Mouse (Mus musculus) forebrain, embryonic 13.5 days (tissue): ENCODE results near the gene Hs3st3b1. TPM values are rescaled to one million over a fixed set of nuclear protein-coding genes. Genes with fewer than 3 reads are reported as not detected.

Experiments
- ATAC-seq: fragments of 200-750 bp; cut with Nextera tagmentation; 2 replicates; pipeline ENCODE4 v1.8.0; 2017
- H3K27ac ChIP-seq: fragments of 300-500 bp; sonication (generic); 2 replicates; pipeline ENCODE4 v1.5.1; 2015; ENCODE audit warnings: inconsistent platforms, mild to moderate bottlenecking, moderate library complexity
- H3K27me3 ChIP-seq: fragments of 300-500 bp; sonication (generic); 2 replicates; pipeline ENCODE4 v1.6.1; 2015; ENCODE audit warnings: mild to moderate bottlenecking, inconsistent platforms
- H3K36me3 ChIP-seq: fragments of 300-500 bp; sonication (generic); 2 replicates; pipeline ENCODE4 v1.6.1; 2015; ENCODE audit warnings: mild to moderate bottlenecking, inconsistent platforms; ENCODE audit not compliant: poor library complexity, severe bottlenecking
- H3K4me1 ChIP-seq: fragments of 300-500 bp; sonication (generic); 2 replicates; pipeline ENCODE4 v1.6.1; 2015; ENCODE audit warnings: inconsistent platforms
- H3K4me2 ChIP-seq: fragments of 300-500 bp; sonication (generic); 2 replicates; pipeline ENCODE4 v1.6.1; 2015; ENCODE audit warnings: inconsistent platforms, mild to moderate bottlenecking, moderate library complexity
- H3K4me3 ChIP-seq: fragments of 300-500 bp; sonication (generic); 2 replicates; pipeline ENCODE4 v1.5.1; 2015; ENCODE audit warnings: mild to moderate bottlenecking, inconsistent platforms
- H3K9ac ChIP-seq: fragments of 300-500 bp; sonication (generic); 2 replicates; pipeline ENCODE4 v1.6.1; 2015; ENCODE audit warnings: mild to moderate bottlenecking, inconsistent platforms
- H3K9me3 ChIP-seq: fragments of 300-500 bp; sonication (generic); replicated peaks from 2 replicates; pipeline ENCODE4 v1.6.1; 2016; ENCODE audit warnings: inconsistent platforms
- WGBS: fragments of 180-500 bp; shearing (Covaris S2); methylation state at CpG from one replicate; pipeline ENCODE4 v1.1.7; 2015; 5-methylcytosine and 5-hydroxymethylcytosine counted together
- polyA plus RNA-seq: library from polyadenylated mRNA; unstranded; fragments of >200 nt; fragmentation: Nextera tagmentation; extraction: Ambion mirVana; gene quantifications from 2 replicates; pipeline ENCODE4 v1.2.1, GENCODE M21; 2015

The Hs3st3b1 gene
- polyA plus RNA-seq, 1 experiment from 2014 or later, result 3.2 TPM

DNA sequence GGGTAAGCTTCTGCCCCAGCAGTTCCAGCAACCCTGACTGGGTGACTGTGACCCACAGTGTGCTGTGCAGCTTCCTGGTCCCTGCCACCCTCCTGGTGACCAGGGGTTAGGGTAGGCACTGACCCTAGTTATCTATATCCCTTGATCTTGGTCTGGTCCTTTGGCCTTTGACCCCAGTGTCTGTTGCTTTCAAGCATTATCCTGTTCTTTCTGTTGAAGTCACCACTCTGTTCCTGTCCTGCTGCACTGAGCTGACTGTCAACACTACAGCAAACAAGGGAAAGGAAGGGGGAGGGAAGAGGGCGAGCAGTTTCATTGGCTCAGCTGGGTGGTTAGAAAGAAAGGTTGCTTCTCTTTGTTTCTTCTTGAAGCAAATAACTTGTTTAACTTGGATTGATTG, 60.1 kb downstream of the Hs3st3b1 start:
- Histone ChIP-seq H3K4me1 (no peaks in the 10 kb centered on the region), H3K4me2 (no peak overlapping the region), H3K4me3 (no peak overlapping the region), H3K27ac (no peak overlapping the region), H3K9me3 (no peaks in the 10 kb centered on the region), H3K36me3 (no peaks in the 10 kb centered on the region), H3K27me3 (peaks cover 3% of the 10 kb centered on the region; the same call in 1 of the 2 replicates), H3K9ac (no peak overlapping the region)
- 6% methylated on average over 1 of the region's 1 CpGs for WGBS
- ATAC-seq, result no peak

DNA sequence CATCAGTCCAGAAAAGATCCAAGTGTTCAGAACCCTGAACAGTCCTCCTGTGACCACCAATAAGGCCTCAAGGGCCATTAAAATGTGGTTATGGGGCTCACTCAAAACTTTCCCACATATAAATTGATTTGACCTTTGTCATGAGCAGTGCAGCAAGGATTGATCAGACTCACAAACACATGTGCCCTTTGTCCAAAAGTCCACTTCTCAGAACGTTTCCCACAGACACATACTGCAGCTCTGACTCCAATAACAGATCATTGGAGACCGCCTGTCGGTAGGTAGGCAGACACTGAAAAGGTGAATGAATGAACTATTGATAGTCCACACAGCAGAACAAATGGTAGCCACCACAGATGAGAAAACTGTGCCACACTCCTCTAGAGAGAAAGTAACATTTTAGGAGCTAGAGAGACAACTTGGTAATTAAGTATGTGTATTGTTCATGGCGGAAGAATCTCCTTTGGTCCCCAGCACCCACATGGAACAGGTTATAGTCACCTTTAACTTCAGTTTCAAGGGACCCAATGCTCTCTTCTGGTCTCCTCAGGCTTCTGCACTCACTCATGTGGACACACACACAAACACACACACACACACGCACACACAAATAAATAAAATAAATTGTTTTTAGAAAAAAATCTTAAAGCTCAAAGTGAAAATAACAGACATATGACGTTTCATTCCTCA, 70.9 kb downstream of the Hs3st3b1 start:
- ATAC-seq, result no peak
- Histone ChIP-seq H3K4me2 (no peak overlapping the region), H3K27ac (no peak overlapping the region)

DNA sequence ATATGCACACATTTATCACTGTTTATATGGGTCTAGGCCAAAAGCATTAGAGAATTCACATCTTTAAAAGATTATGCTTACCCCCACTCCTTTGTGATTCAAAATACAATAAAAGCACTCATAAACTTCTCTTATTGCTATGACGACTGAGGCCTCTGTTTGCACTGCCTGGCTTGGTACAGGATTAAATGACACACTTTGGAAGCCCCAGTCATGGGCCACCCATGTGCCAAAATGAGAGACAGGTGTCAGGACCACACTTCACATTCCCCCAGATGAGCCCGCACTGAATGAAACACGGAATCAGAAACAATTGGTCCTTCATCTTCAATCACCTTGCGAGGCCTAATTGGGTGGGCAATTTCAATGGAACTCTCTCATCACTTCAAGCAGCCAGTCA, 71.8 kb downstream of the Hs3st3b1 start:
- H3K4me1 ChIP-seq, result no peaks in the 10 kb centered on the region
- no peak overlapping the region for H3K27ac ChIP-seq
- no peak overlapping the region for H3K4me3 ChIP-seq
- no peaks in the 10 kb centered on the region for H3K36me3 ChIP-seq
- 76% methylated on average over 4 of the region's 4 CpGs for WGBS
- H3K4me2 ChIP-seq, result no peak overlapping the region
- ATAC-seq, result no peak
- H3K27me3 ChIP-seq, result no peaks in the 10 kb centered on the region
- no peaks in the 10 kb centered on the region for H3K9me3 ChIP-seq
- no peak overlapping the region for H3K9ac ChIP-seq

More for the DNA sequence above, 70.9 kb downstream of the Hs3st3b1 start:
- H3K4me1 ChIP-seq, result no peaks in the 10 kb centered on the region
- no peak overlapping the region for H3K9ac ChIP-seq
- WGBS, result 87% methylated on average over 6 of the region's 6 CpGs
- H3K4me3 ChIP-seq, result no peak overlapping the region
- no peaks in the 10 kb centered on the region for H3K36me3 ChIP-seq
- no peaks in the 10 kb centered on the region for H3K9me3 ChIP-seq
- H3K27me3 ChIP-seq, result no peaks in the 10 kb centered on the region

DNA sequence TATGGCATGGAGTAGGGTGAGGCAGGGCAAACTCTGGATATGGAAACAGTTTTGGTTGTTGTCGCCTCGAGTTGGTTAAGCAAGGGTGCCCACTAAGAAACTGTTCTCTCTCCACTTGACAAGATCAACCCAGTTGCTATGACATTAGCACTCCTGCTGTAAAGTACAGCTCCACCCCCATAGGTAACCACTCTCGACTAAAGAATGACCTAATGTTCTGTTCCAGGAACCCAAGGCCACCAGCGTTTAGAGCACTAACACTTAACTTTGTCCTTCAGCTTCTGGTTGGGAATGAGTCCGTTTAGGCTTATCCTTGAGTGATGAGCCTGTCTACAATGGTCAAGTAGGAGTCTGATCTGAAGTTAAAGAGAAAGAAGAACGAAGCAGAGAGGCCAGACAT, 76.7 kb downstream of the Hs3st3b1 start:
- no peak overlapping the region for H3K9ac ChIP-seq
- H3K4me3 ChIP-seq, result no peak overlapping the region
- no peaks in the 10 kb centered on the region for H3K4me1 ChIP-seq
- H3K27ac ChIP-seq, result no peak overlapping the region
- WGBS, result no CpG with 5 or more reads among the region's 6 CpGs
- ATAC-seq, result no peak
- H3K27me3 ChIP-seq, result no peaks in the 10 kb centered on the region
- no peak overlapping the region for H3K4me2 ChIP-seq
- no peaks in the 10 kb centered on the region for H3K36me3 ChIP-seq
- no peaks in the 10 kb centered on the region for H3K9me3 ChIP-seq

DNA sequence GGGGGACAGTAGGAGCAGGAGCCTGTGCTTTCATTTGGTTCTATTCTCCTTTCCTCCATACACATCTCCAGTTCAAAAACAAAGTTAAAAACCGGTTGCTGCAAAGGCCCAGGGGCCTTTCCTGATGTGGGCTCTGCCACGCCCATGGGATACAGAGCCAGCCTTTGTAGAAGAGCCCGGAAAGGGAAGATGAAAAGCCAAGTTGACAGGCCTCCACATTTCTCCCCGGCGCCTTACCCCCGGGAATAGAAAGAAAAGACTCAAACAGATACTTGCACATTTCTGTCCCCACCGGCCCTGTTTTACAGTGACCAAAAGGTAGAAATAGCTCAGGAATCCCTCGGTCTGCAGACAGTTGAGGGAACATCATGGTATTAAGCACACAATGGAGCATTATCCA, 77.4 kb downstream of the Hs3st3b1 start:
- Histone ChIP-seq H3K4me1 (no peaks in the 10 kb centered on the region), H3K27ac (no peak overlapping the region), H3K36me3 (no peaks in the 10 kb centered on the region), H3K9me3 (no peaks in the 10 kb centered on the region), H3K4me3 (no peak overlapping the region), H3K9ac (no peak overlapping the region), H3K27me3 (no peaks in the 10 kb centered on the region), H3K4me2 (no peak overlapping the region)
- no peak for ATAC-seq
- WGBS, result 53% methylated on average over 8 of the region's 8 CpGs

DNA sequence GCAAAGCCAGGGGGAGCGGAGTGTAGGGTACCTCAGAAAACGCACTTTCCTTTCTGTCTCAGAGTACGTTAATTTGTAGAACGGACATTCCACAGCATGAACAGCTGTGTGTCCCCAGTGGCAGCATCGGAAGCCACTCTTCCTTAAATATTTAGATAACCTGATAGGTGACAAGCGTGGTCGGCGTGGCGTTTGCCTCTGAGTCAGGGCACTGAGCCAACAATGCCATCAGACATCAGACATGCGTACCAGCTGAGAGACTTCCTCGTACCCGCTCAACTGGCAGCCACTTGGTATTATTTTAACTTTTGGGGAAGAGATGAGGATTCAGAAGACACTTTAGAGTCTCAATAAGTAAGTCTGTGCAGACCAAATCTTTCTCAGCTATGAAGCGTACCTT, 84.6 kb downstream of the Hs3st3b1 start:
- 86% methylated on average over 13 of the region's 13 CpGs for WGBS
- H3K9ac ChIP-seq, result no peak overlapping the region
- no peak overlapping the region for H3K4me3 ChIP-seq
- no peak for ATAC-seq
- no peak overlapping the region for H3K27ac ChIP-seq
- H3K36me3 ChIP-seq, result no peaks in the 10 kb centered on the region
- no peaks in the 10 kb centered on the region for H3K27me3 ChIP-seq
- H3K9me3 ChIP-seq, result no peaks in the 10 kb centered on the region
- H3K4me2 ChIP-seq, result no peak overlapping the region
- H3K4me1 ChIP-seq, result no peaks in the 10 kb centered on the region

Other genes with a start within 250 kb of the Hs3st3b1 start
- gene Cox10, start 157.2 kb upstream of the Hs3st3b1 start, polyA plus RNA-seq, result 19.4 and 24.3 TPM in 2 replicates